Mouse (Mus musculus) E14TG2a.4 (cell line): ENCODE results near the gene 6030498E09Rik.

ENCODE experiments used
- H3K27me3 ChIP-seq: 2 replicates; pipeline ENCODE4 v1.6.1; 2014; ENCODE audit warnings: low read length, control low read depth; ENCODE audit not compliant: insufficient read depth
- H3K36me3 ChIP-seq: 2 replicates; pipeline ENCODE4 v1.6.1; 2014; ENCODE audit warnings: low read length, control low read depth; ENCODE audit not compliant: insufficient read depth
- H3K4me1 ChIP-seq: replicated peaks from 2 replicates; pipeline ENCODE4 v1.6.1; 2014; ENCODE audit warnings: low read depth, low read length, control low read depth
- H3K4me3 ChIP-seq: replicated peaks from 2 replicates; pipeline ENCODE4 v1.5.1; 2014; ENCODE audit warnings: mild to moderate bottlenecking, low read length
- H3K9me3 ChIP-seq: 2 replicates; pipeline ENCODE4 v1.6.1; 2014; ENCODE audit warnings: low read length, control low read depth
- CTCF ChIP-seq: conservative IDR thresholded peaks from 2 replicates; pipeline ENCODE4 v1.5.1; 2014; ENCODE audit warnings: low read length
- NANOG ChIP-seq: IDR thresholded peaks from 2 replicates; pipeline ENCODE4 v1.6.1; 2014; ENCODE audit warnings: borderline replicate concordance, low read length, mixed read lengths
- POU5F1 ChIP-seq: IDR thresholded peaks from 2 replicates; pipeline ENCODE4 v1.6.1; 2014; ENCODE audit warnings: low read length, borderline replicate concordance

Gene 6030498E09Rik

DNA sequence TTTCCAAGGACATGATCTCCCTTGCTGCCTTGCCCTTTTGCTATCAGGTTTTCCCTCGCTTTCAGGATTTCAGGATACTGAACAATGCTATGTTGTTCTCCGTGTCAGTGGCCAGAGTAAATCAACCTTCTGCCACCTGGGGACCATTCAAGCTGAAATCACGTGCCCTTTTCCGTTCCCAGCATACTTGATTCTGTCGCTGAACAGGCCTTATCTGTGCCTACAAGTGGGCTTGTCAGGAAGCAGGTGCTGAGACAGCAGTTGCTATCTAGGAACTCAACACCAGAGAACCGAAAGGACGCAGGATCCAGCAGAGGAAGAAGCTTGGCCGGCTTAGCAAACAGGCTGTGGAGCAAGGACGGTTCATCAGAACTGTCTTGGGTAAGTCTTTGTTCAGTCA, at the start of gene 6030498E09Rik:
TSS of gene 6030498E09Rik (plus strand) at position 194 of the 400 bp plus-strand sequence.
- H3K9me3 ChIP-seq: no peaks in the 10 kb centered on the region
- no peaks in the 10 kb centered on the region for H3K27me3 ChIP-seq
- H3K4me1 ChIP-seq: no peaks in the 10 kb centered on the region
- TF ChIP-seq CTCF: no peak
- TF ChIP-seq POU5F1: no peak
- TF ChIP-seq NANOG: no peak
- H3K4me3 ChIP-seq: no peak within 1 kb of the TSS
- no peaks in the 10 kb centered on the region for H3K36me3 ChIP-seq

DNA sequence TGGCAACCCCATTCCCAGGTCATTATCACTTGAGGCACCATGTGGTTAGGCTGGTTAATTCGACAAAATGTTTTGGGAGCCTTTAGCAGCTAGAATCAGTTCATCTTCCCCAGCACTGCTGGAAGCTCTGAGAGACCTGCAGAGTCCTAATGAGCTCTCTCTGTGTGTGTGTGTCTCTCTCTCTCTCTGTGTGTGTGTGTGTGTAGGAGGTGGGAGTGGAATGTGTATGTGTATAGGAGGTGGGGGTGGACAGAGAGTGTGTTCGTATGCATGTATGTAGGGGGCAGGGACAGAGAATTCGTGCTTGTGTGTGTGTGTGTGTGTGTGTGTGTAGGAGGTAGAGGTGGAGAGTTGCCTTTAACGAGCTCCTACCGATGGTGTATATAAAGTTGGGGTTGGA, 42.4 kb upstream of the 6030498E09Rik start:
- no peaks in the 10 kb centered on the region for H3K9me3 ChIP-seq
- no peak for TF ChIP-seq NANOG
- no peak for TF ChIP-seq POU5F1
- TF ChIP-seq CTCF: no peak
- H3K4me3 ChIP-seq: no peak overlapping the region
- H3K4me1 ChIP-seq: peaks cover 28% of the 10 kb centered on the region
- no peaks in the 10 kb centered on the region for H3K27me3 ChIP-seq
- no peaks in the 10 kb centered on the region for H3K36me3 ChIP-seq

DNA sequence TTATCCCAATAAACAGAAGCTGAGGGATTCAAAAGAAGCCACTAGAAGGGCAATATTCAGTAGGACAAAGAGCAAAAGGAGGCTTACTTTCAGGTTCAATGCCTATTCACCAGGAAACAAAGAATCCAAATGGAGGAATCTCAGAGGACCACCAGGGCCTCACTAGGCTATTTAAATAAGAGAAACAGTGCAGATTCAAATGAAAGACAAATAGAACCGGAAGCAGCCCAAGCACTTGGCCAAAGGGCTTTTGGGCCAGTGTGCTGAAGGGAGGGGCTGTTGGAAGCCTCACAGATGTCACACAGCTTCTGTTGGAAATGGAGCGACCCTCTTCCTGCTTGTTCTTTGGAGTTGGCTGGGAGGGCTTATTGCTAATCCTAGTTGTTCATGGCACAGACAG, 41.8 kb upstream of the 6030498E09Rik start:
- H3K36me3 ChIP-seq: no peaks in the 10 kb centered on the region
- H3K4me1 ChIP-seq: peaks cover 28% of the 10 kb centered on the region
- no peaks in the 10 kb centered on the region for H3K9me3 ChIP-seq
- TF ChIP-seq NANOG (peak; percentile 61; the same call in 1 of the 2 replicates), POU5F1 (no peak), CTCF (no peak)
- H3K4me3 ChIP-seq: no peak overlapping the region
- H3K27me3 ChIP-seq: no peaks in the 10 kb centered on the region

DNA sequence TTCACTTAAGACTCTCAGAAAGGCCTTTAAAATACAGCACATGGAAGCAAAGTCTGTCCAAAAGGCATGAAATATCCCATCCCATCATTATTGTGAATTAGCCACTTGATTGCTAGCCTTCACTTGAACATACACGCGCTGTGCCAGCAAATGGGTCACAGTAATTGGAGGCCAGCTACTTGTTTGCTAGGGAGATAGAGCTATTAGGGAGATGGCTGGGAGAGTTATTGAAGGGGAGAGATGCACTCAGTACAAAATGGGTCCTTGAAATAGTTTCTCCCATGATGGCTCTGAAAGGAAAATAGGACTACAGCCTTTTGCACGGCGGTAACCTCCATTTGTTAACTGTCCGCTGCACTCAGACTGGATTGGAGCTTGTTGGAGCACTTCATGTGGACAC, 38.8 kb upstream of the 6030498E09Rik start:
- no peak overlapping the region for H3K4me3 ChIP-seq
- H3K27me3 ChIP-seq: no peaks in the 10 kb centered on the region
- H3K9me3 ChIP-seq: no peaks in the 10 kb centered on the region

DNA sequence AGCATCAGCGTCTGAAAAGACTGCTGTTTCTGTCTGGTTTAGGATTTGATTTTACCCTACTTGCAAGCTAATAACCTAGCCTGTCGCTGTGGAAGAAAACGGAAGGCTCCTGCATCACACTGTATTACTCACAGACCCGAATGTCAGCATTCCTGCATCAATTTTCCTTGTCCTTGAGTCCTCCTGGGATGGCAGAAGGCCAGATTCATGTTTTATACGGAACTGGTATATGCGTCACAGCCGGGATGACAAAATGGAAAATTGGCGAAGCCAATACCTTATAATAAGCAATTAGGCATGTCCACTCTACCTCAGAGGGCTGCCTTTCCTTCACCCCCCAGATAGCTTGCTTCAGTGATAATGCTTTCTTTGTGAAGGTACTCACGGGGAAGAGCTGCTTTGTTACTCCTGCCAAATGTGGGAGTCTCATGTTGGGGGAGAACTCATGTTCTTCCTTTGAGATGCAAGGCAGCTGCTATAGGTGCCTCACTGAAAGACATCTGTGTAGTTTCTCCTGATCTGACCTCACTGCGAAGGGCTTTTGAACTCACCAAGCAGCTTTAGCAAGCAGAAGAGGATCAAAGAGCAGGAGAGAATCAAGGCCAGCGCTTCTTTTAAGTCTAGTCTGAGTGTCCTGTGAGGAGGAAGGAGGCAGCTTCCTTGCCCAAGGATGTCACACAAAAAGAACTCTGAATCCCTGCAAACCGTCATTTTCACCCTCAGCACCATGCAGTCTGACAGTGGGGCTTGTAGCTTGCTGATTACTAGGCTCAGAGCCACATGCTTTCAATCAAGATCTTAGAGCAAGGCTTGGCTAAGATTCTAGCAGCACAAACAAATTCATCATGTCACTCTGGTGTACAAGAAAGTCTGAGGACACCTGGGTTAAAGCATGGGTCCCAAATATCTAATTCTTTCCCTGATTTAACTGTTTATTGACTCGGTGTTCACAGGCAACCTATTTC, 37.3 kb upstream of the 6030498E09Rik start:
- no peak for TF ChIP-seq NANOG
- TF ChIP-seq CTCF: no peak
- TF ChIP-seq POU5F1: no peak
- Histone ChIP-seq H3K9me3 (no peaks in the 10 kb centered on the region), H3K36me3 (no peaks in the 10 kb centered on the region), H3K4me3 (no peak overlapping the region), H3K4me1 (peaks cover 25% of the 10 kb centered on the region), H3K27me3 (no peaks in the 10 kb centered on the region)

More for the DNA sequence above, 38.8 kb upstream of the 6030498E09Rik start:
- Histone ChIP-seq H3K4me1 (peaks cover 33% of the 10 kb centered on the region), H3K36me3 (no peaks in the 10 kb centered on the region)
- TF ChIP-seq POU5F1 (no peak), CTCF (no peak), NANOG (no peak)

DNA sequence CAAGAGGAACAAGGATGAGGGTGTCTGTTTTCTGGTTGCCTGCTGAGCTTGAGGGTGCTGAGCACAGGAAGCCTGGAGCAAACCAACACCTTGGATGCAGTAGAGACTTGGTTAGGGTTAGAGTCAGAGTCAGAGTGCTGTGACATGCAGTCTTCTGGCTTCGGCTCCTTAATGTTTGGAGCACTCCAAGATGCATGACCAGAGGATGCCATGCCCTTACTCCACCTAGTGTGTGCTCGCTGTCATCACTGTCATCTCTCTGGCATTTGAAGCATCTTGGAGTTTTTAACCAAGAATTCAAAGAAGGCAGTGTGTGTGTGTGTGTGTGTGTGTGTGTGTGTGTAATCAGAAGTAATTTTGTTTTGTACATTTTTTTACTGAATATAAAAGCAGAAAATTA, 1.0 kb upstream of the 6030498E09Rik start:
- H3K4me3 ChIP-seq: no peak overlapping the region
- no peak for TF ChIP-seq NANOG
- TF ChIP-seq POU5F1: no peak
- no peak for TF ChIP-seq CTCF
- H3K27me3 ChIP-seq: no peaks in the 10 kb centered on the region
- no peaks in the 10 kb centered on the region for H3K4me1 ChIP-seq
- no peaks in the 10 kb centered on the region for H3K36me3 ChIP-seq
- H3K9me3 ChIP-seq: no peaks in the 10 kb centered on the region

DNA sequence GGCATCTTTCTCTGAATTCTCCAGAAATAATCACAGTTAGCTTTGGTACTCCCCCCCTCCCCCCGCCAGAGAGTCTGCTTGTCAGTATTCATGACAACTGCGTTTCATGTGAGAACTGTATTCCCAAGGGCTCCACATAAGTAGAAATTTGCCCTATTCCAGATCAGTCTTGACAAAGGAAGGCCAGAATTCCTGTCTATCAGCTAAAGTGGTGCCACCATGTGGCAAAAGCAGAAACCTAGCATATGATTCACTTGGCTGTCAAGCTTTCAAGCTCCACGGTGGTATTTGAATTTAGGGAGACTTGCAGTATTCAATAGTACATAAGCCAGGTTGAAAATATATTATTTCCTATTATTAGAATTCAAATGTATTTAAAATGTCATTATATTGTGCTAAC, 585 bp upstream of the 6030498E09Rik start:
- Histone ChIP-seq H3K36me3 (no peaks in the 10 kb centered on the region), H3K27me3 (no peaks in the 10 kb centered on the region), H3K4me1 (no peaks in the 10 kb centered on the region), H3K4me3 (no peak overlapping the region), H3K9me3 (no peaks in the 10 kb centered on the region)
- TF ChIP-seq CTCF (no peak), NANOG (no peak), POU5F1 (no peak)

DNA sequence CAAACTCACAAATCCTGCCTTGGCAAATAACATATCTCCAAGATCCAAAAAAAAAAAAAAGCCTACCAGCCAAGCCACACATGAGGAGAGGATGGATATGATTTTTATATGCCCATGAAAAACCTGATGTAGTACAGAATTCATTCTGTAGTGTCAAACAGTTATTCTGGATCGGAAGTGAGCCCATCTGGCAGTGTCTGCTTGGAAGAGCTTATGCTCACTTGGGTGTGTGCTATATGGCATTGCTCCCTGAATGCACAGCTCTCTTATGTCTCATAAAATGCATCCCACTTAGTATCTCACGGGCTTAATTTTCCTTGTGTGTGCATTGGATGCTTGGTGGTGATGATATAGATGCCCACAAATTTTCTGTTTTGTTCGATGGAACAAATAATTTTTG, 21.9 kb downstream of the 6030498E09Rik start:
- TF ChIP-seq CTCF: no peak
- TF ChIP-seq NANOG: no peak
- TF ChIP-seq POU5F1: no peak
- no peaks in the 10 kb centered on the region for H3K9me3 ChIP-seq
- no peaks in the 10 kb centered on the region for H3K4me1 ChIP-seq
- no peak overlapping the region for H3K4me3 ChIP-seq
- no peaks in the 10 kb centered on the region for H3K36me3 ChIP-seq
- no peaks in the 10 kb centered on the region for H3K27me3 ChIP-seq

DNA sequence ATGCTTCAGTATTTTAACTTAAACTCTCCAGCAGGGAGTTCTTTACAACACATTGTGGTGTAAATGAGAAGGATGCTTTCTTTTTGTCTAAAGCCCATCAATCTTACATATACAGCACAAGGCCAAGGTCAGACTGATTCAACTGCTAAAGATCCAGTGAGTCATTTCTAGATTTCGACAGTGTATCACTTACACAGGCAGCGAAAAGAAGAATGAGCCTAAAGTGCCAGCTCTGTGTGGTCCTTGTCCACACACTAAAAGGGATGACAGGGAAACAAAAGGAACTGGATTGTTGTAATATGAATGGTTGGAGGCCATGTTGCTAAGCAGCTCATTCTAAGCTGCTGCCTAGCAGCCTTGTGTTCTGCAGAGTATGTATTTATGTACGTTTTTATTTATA, 41.5 kb downstream of the 6030498E09Rik start:
- Histone ChIP-seq H3K4me3 (no peak overlapping the region), H3K36me3 (no peaks in the 10 kb centered on the region), H3K4me1 (no peaks in the 10 kb centered on the region), H3K9me3 (no peaks in the 10 kb centered on the region), H3K27me3 (no peaks in the 10 kb centered on the region)
- TF ChIP-seq POU5F1 (no peak), CTCF (no peak), NANOG (peak; percentile 86)

DNA sequence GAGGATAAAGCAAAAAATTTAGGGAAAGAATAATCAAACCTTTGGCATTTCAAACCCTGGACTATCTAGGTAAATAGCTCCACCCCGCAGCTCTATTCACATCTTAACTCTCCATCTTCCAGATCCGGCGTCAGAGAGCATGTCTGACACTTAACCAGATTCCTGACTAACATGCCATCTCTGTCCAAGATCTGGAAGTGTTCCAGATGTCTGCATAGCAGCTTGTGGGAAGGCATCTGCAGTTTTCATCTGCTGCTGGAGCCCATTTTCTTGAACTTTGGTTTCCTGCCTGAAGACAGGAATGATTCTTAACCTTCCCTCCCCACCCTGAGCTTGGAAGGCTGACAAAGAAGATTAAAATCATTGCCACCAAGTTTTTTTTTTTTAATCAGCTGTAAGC, 44.4 kb downstream of the 6030498E09Rik start:
- Histone ChIP-seq H3K4me1 (no peaks in the 10 kb centered on the region), H3K36me3 (no peaks in the 10 kb centered on the region)

More for the DNA sequence above, 44.4 kb downstream of the 6030498E09Rik start:
- TF ChIP-seq CTCF (no peak), POU5F1 (no peak), NANOG (no peak)
- Histone ChIP-seq H3K4me3 (no peak overlapping the region), H3K27me3 (no peaks in the 10 kb centered on the region), H3K9me3 (no peaks in the 10 kb centered on the region)
